Mouse (Mus musculus) lung, embryonic 16.5 days (tissue): ENCODE measurements at regions not wholly inside any gene's neighbourhood (a gene's known extent, or its start where the extent isn't known, plus 50 kb on each side); places are given as distances from the start of the nearest gene placed in this dataset.

Experiments
- ATAC-seq: fragments of 200-750 bp; cut with Nextera tagmentation; 2 replicates; pipeline ENCODE4 v1.8.0; 2017; ENCODE audit warnings: low read depth, mild to moderate bottlenecking, moderate library complexity
- H3K27ac ChIP-seq: fragments of 300-500 bp; sonication (generic); 2 replicates; pipeline ENCODE4 v1.5.1; 2014; ENCODE audit warnings: mild to moderate bottlenecking, control low read depth, low read length
- H3K27me3 ChIP-seq: fragments of 300-500 bp; sonication (generic); 2 replicates; pipeline ENCODE4 v1.6.1; 2014; ENCODE audit warnings: low read depth, low read length, mixed read lengths; ENCODE audit not compliant: control insufficient read depth, insufficient read depth
- H3K36me3 ChIP-seq: fragments of 300-500 bp; sonication (generic); 2 replicates; pipeline ENCODE4 v1.6.1; 2014; ENCODE audit warnings: low read length; ENCODE audit not compliant: control insufficient read depth, insufficient read depth
- H3K4me1 ChIP-seq: fragments of 300-500 bp; sonication (generic); replicated peaks from 2 replicates; pipeline ENCODE4 v1.6.1; 2014; ENCODE audit warnings: low read length, mixed read lengths; ENCODE audit not compliant: control insufficient read depth, insufficient read depth
- H3K4me2 ChIP-seq: fragments of 300-500 bp; sonication (generic); 2 replicates; pipeline ENCODE4 v1.6.1; 2014; ENCODE audit warnings: low read depth, low read length, control low read depth
- H3K4me3 ChIP-seq: fragments of 300-500 bp; sonication (generic); 2 replicates; pipeline ENCODE4 v1.5.1; 2014; ENCODE audit warnings: mild to moderate bottlenecking, low read length, control low read depth
- H3K9ac ChIP-seq: fragments of 300-500 bp; sonication (generic); 2 replicates; pipeline ENCODE4 v1.6.1; 2014; ENCODE audit warnings: low read length, control low read depth
- H3K9me3 ChIP-seq: fragments of 300-500 bp; sonication (generic); 2 replicates; pipeline ENCODE4 v1.6.1; 2016; ENCODE audit warnings: low read length; ENCODE audit not compliant: control insufficient read depth
- WGBS: fragments of 180-500 bp; shearing (Covaris S2); extraction: QIAGEN DNeasy Blood & Tissue Kit; methylation state at CpG from one replicate; pipeline ENCODE4 v1.1.7; 2014; 5-methylcytosine and 5-hydroxymethylcytosine counted together

GRCm38 (mm10) chr3:17547559-17548059, 400.6 kb upstream of the Cypt12 start:
- no peaks in the 10 kb centered on the region for H3K4me1 ChIP-seq
- H3K9ac ChIP-seq, result no peak overlapping the region
- no peak overlapping the region for H3K4me2 ChIP-seq
- no peaks in the 10 kb centered on the region for H3K27me3 ChIP-seq
- H3K4me3 ChIP-seq, result no peak overlapping the region
- H3K9me3 ChIP-seq, result no peaks in the 10 kb centered on the region
- no peak for ATAC-seq
- 76% methylated on average over 1 of the region's 1 CpGs for WGBS
- H3K27ac ChIP-seq, result no peak overlapping the region
- H3K36me3 ChIP-seq, result no peaks in the 10 kb centered on the region

GRCm38 (mm10) chr3:17582487-17582886, 365.7 kb upstream of the Cypt12 start:
- Histone ChIP-seq H3K4me3 (no peak overlapping the region), H3K9me3 (no peaks in the 10 kb centered on the region), H3K27ac (no peak overlapping the region), H3K9ac (no peak overlapping the region), H3K27me3 (no peaks in the 10 kb centered on the region), H3K36me3 (no peaks in the 10 kb centered on the region), H3K4me2 (no peak overlapping the region), H3K4me1 (no peaks in the 10 kb centered on the region)
- no peak for ATAC-seq
- 47% methylated on average over 9 of the region's 9 CpGs for WGBS

- no peak overlapping the region for H3K4me3 ChIP-seq
- no peaks in the 10 kb centered on the region for H3K4me1 ChIP-seq
- no peaks in the 10 kb centered on the region for H3K36me3 ChIP-seq
- H3K27me3 ChIP-seq, result no peaks in the 10 kb centered on the region
- 64% methylated on average over 2 of the region's 2 CpGs for WGBS
- no peak for ATAC-seq
- no peak overlapping the region for H3K9ac ChIP-seq
- no peak overlapping the region for H3K4me2 ChIP-seq
- no peak overlapping the region for H3K27ac ChIP-seq
- no peaks in the 10 kb centered on the region for H3K9me3 ChIP-seq
Observed at GRCm38 (mm10) chr3:17589956-17590546, 358.2 kb upstream of the Cypt12 start.

- Histone ChIP-seq H3K4me2 (no peak overlapping the region), H3K27me3 (no peaks in the 10 kb centered on the region), H3K4me1 (no peaks in the 10 kb centered on the region), H3K4me3 (no peak overlapping the region), H3K27ac (no peak overlapping the region), H3K9ac (no peak overlapping the region), H3K36me3 (no peaks in the 10 kb centered on the region), H3K9me3 (no peaks in the 10 kb centered on the region)
- no peak for ATAC-seq
- 37% methylated on average over 3 of the region's 3 CpGs for WGBS
Observed at GRCm38 (mm10) chr3:17592463-17592862, 355.7 kb upstream of the Cypt12 start.

- H3K4me2 ChIP-seq, result no peak overlapping the region
- ATAC-seq, result no peak
- no peaks in the 10 kb centered on the region for H3K27me3 ChIP-seq
- H3K9me3 ChIP-seq, result no peaks in the 10 kb centered on the region
- no peaks in the 10 kb centered on the region for H3K4me1 ChIP-seq
- no peak overlapping the region for H3K4me3 ChIP-seq
- WGBS, result 69% methylated on average over 2 of the region's 2 CpGs
- H3K36me3 ChIP-seq, result no peaks in the 10 kb centered on the region
- H3K27ac ChIP-seq, result no peak overlapping the region
- no peak overlapping the region for H3K9ac ChIP-seq
Observed at GRCm38 (mm10) chr3:17596365-17596764, 351.8 kb upstream of the Cypt12 start.

- no peaks in the 10 kb centered on the region for H3K4me1 ChIP-seq
- WGBS, result 67% methylated on average over 1 of the region's 1 CpGs
Observed at GRCm38 (mm10) chr3:17613486-17613885, 334.7 kb upstream of the Cypt12 start.

GRCm38 (mm10) chr3:17616439-17617070, 331.7 kb upstream of the Cypt12 start:
- H3K4me3 ChIP-seq, result no peak overlapping the region
- no peaks in the 10 kb centered on the region for H3K27me3 ChIP-seq
- no peak overlapping the region for H3K9ac ChIP-seq
- 25% methylated on average over 2 of the region's 2 CpGs for WGBS
- H3K9me3 ChIP-seq, result no peaks in the 10 kb centered on the region
- no peak overlapping the region for H3K27ac ChIP-seq
- H3K36me3 ChIP-seq, result no peaks in the 10 kb centered on the region
- no peaks in the 10 kb centered on the region for H3K4me1 ChIP-seq
- no peak overlapping the region for H3K4me2 ChIP-seq
- peak; percentile 89 for ATAC-seq

More at GRCm38 (mm10) chr3:17613486-17613885, 334.7 kb upstream of the Cypt12 start:
- Histone ChIP-seq H3K4me2 (no peak overlapping the region), H3K36me3 (no peaks in the 10 kb centered on the region), H3K27ac (no peak overlapping the region), H3K9ac (no peak overlapping the region), H3K4me3 (no peak overlapping the region), H3K9me3 (no peaks in the 10 kb centered on the region), H3K27me3 (no peaks in the 10 kb centered on the region)
- no peak for ATAC-seq

- Histone ChIP-seq H3K4me2 (no peak overlapping the region), H3K9me3 (no peaks in the 10 kb centered on the region), H3K4me1 (no peaks in the 10 kb centered on the region), H3K27ac (no peak overlapping the region), H3K27me3 (no peaks in the 10 kb centered on the region), H3K36me3 (no peaks in the 10 kb centered on the region), H3K4me3 (no peak overlapping the region), H3K9ac (no peak overlapping the region)
- no peak for ATAC-seq
- 23% methylated on average over 2 of the region's 2 CpGs for WGBS
Observed at GRCm38 (mm10) chr3:17619489-17619888, 328.7 kb upstream of the Cypt12 start.

- Histone ChIP-seq H3K4me1 (no peaks in the 10 kb centered on the region), H3K27me3 (no peaks in the 10 kb centered on the region), H3K4me3 (no peak overlapping the region), H3K36me3 (no peaks in the 10 kb centered on the region), H3K9me3 (no peaks in the 10 kb centered on the region), H3K9ac (no peak overlapping the region), H3K4me2 (no peak overlapping the region), H3K27ac (no peak overlapping the region)
- no peak for ATAC-seq
- WGBS, result 44% methylated on average over 2 of the region's 2 CpGs
Observed at GRCm38 (mm10) chr3:17619890-17620289, 328.3 kb upstream of the Cypt12 start.
